Mouse (Mus musculus) kidney, adult 11 months (tissue): ENCODE data around the gene Rapgef4.
A peak's percentile ranks its signal among the peaks of the same experiment; 100 is the strongest.

ENCODE experiments used
- DNase-seq: peaks from one replicate; pipeline ENCODE4 v3.0.0; 2022

Gene Rapgef4

DNA sequence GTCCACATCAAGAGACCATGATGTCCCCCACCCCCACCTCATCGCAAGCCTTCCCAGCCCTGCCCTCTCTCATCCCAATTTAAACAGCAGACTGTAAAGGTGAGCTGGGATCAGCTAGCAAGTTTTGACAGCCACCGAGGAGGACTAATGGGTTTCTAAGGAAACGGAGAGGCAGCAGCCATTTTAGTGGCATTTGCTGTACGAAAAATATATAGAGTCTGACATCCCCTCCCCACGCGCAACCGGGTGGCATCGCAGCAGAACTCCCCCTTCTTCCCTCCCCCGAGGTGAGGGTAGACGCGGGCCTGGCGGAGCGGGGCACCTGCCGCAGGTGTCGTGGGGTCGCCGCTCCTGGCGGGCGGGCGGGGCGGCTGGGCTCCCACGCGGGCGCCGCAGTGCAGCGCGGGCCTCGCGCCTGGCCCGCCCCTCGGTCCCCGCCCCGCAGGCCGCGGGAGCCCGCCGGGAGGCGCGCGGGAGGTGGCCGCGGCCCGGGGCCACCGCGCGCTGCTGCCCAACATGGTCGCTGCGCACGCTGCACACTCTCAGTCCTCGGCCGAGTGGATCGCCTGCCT lies at the start of gene Rapgef4:
Gene Rapgef4, plus strand, starts transcription at position 470 of the 572 bp plus-strand sequence.
- no peak for DNase-seq

- DNase-seq: no peak
These were observed 47.0 kb upstream of the Rapgef4 start for GRCm38 (mm10) chr2:71934046-71934445.

DNA sequence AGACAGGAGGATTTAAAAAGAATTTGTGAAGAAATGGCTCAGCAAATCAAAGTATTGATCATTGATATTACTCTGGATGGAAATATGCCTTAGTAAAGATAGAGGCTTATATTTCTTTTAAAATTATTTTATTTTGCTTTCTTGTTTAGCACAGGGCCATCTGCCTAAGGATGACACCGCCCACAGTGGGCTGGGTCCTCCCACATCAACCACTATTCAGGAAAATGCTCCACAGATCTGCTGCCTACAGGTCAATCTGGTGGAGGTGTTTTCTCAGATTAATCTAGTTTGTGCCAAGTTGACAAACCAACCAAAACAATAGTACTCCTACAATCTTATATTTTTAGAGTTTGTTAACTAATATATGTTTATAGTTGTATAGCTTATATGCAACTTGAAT lies 44.3 kb upstream of the Rapgef4 start:
- no peak for DNase-seq

DNA sequence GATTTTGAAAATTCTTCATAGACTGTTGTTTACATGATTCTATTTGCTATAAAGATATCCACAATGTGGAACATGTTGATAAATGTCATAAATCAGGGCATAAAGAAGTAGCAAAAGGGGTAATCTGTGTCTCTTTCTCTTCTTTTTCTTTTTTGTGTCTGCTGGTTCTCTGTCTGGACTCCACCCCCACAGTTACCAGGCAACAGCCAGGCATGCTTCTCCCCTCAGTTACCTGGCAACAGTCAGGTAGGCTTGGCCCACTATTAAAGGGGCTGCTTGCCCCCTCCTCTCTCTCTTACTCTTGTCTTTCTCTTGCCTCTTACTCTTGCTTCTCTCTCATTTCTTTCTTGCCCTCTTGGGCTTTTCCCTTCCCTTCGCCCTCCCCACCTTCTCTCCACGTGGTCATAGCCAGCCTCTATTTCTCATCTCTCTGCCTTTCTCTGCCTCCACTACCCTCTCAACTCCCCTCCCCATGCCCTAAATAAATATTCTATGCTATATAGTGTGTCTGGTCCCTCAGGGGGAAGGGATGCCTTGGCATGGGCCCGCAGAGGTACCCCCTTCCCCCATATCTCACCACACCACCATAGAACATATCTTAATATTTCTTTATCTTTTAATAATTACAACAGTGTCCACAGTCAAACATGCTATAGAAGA lies 43.3 kb upstream of the Rapgef4 start:
- no peak for DNase-seq

DNA sequence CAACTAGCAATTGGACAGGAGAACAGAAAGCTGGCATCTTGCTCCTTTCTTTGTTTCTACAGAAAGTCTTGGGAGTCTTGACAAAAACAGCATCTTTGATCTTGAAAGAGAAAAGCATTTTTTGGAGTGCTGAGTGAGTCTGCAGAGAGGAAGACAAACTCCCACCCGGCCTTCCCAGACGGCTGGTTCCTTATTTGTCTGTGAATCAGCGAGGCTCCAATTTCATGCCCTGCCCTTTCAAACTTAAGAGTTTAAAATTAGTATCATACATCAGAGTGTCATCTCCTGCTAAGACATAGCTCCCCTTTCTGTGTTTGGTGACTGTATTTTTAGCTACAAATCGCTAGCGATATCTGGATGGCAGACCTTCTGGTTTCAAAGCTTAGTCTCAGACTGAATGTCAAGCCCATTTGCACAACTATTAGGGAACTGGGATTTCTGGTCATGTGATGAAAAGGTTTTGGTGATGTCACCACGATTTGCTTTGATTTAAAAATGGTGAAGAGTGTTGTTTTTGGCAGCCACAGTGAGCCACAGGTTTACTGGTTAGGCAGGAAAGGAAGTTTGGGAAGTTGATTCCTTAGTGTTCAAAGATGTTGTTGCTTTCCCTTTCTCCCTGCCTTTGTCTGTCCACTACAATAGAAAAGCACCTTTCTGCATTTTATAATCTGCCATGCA lies 42.2 kb upstream of the Rapgef4 start:
- DNase-seq: no peak

- no peak for DNase-seq
These were observed 39.9 kb upstream of the Rapgef4 start for GRCm38 (mm10) chr2:71941005-71941720.

- no peak for DNase-seq
These were observed 39.3 kb upstream of the Rapgef4 start for GRCm38 (mm10) chr2:71941721-71942087.

- no peak for DNase-seq
These were observed 29.8 kb upstream of the Rapgef4 start for GRCm38 (mm10) chr2:71951212-71951611.

- DNase-seq: peak; percentile 15
These were observed 25.4 kb upstream of the Rapgef4 start for GRCm38 (mm10) chr2:71955637-71956036.

DNA sequence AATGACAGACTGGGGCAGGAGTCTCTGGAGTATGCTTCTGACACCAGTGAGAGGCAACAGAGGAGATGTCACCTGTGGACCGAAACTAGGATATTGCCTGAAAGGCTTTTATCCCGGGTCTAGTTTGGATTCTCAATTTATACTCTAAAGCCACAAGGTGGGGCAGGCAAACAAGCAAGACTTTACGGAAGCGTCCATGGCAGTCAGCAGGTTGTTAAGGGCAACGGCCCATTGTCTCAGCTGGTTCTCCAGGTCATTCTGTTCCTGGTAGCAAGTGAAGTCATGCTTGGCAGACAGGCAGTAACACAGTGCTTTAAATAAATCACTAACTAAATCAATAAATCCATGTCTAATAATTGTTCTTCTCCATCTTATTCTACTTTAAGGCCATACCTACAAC lies 24.6 kb upstream of the Rapgef4 start:
- peak; percentile 9 for DNase-seq

DNA sequence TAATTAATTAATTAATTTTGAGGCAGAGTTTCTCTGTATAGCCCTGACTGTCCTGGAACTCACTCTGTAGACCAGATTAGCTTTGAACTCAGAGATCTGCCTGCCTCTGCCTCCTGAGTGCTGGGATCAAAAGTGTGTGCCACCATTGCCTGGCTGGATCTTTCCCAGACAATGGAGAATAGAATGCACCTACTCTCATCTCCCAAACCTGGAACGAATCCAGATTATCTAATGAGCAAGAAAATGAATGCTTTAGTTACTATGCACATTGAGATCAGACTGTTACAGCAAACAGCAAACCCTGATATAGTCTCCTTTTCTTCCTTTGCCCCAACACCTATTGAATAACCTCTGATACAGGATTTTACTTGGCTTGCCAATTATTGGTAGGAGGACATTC lies 23.1 kb upstream of the Rapgef4 start:
- DNase-seq: no peak

DNA sequence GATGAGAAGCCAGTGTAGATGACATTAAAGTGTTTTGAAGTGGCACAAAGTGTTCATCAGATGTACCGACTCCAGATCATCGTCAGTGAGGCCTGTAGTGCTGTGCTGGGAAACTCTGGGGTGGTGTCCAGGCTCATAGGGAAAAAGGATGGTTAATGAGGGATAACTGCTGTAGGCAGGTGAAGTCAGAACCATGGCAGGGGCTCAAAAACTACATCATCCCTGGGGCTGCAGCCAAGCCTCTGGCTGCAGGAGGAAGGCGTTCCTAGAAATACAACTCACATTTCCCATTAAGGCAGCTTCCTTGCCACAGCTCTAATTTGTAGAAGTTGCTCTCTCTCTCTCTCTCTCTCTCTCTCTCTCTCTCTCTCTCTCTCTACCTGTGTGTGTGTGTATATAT lies 22.6 kb upstream of the Rapgef4 start:
- no peak for DNase-seq

DNA sequence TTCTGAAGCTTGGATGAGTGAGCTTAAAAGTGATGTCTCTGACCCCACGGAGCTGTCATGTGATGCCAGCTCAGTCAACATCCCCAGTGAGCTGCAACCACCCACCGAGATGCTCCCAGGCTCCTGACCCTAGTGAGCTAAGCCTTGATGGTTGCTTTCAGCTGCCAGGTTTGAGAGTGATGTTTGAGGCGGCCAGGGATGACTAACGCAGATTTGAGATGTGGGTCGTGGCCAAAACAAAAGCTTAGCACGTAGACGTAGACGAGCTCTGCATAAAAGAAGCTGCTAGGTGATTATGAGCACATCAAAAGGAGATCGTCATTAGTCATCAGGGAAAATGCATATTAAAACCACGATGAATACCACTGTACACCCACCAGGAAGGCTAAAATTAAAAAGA lies 16.8 kb upstream of the Rapgef4 start:
- DNase-seq: no peak

DNA sequence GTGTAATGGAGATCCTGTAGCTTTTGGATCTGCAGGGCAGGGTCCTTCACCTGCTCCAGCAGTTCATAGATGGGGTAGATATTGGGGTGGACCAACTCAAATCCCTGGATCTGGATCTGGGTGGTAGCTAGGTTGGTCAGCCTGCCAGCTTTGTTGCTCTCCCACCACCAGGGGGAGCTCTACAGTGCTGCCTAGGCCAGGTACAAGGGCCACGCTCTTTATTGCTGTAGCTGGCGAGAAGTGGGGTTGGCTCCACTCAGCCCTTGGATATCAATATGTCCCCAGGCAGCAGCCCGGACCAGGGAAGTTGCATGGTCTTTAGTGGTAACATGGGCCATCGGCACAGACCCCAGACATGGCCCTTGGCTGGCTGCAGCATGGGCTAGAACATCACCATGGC lies 15.6 kb upstream of the Rapgef4 start:
- DNase-seq: no peak

GRCm38 (mm10) chr2:71966737-71967136 lies 14.3 kb upstream of the Rapgef4 start:
- DNase-seq: no peak

DNA sequence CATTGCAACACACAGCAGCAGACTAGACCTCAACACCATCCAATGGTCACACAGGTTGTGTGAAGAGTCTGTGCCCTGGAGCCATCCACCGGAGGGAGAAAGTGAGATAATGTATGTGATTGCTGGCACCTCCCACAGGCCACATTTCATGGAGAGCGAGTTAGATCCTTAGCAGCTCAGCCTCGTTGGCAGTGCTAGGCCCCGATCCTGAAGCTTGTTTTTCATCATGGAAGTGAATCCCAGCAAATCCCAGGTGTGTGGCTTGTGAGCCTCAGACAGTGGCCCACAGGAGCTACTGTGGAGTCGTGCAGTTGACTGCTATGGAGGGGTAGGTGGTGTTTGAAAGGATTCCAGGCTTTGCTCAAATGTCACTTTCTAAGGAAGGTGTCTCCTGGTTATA lies 13.2 kb upstream of the Rapgef4 start:
- DNase-seq: no peak

DNA sequence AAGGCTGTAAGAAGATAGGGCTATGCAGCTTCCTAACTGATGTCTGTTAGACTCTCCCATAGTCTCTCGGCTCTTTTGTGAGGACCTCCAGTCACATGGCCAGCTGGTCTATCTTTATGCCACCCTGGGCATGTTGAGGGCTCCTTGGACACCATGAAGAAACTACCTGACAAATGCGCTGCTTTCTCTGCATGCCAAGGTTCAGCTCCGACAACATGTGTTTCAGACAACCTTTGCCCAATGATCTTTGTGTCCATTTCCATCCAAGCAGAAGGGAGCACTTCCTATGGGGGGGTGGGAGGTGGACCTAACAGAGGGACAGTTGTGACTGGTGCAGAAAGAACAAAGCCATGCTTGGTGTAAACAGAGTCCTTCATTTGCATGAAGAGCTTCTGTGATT lies 7.4 kb upstream of the Rapgef4 start:
- DNase-seq: no peak

DNA sequence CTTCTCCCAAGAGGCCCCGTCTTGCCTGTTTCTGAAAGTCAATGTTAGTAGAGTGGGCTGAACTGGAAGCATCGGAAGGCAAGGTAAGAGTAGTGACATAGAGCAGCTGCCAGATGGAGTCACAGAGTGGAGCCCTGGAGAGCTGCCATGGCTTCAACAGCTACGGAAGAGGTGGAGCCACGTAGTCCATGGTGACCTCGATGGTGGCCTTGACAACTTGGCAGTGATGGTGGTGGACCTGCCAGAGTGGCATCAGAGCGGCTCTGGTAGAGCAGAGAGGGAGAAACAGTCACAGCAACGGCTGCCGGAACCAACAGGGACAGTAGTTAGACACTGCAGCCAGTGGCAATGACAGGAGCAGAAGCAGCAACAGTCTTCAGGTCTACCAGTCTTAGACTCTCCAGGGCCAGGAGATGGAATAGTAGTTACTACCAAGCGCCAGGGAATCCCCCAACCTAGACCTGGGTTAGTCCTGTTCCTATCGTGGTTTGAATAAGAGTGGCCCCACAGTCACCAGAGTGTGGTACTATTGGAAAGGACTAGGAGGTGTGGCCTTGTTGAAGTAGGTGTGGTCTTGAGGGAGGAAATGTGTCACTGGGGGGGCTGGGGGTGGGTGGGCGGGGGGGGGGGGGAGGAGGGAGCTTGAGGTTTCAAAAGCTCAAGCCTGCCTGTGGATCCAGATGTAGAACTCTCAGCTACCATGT lies 6.7 kb upstream of the Rapgef4 start:
- no peak for DNase-seq

- no peak for DNase-seq
These were observed 1.1 kb upstream of the Rapgef4 start for GRCm38 (mm10) chr2:71979981-71980380.

DNA sequence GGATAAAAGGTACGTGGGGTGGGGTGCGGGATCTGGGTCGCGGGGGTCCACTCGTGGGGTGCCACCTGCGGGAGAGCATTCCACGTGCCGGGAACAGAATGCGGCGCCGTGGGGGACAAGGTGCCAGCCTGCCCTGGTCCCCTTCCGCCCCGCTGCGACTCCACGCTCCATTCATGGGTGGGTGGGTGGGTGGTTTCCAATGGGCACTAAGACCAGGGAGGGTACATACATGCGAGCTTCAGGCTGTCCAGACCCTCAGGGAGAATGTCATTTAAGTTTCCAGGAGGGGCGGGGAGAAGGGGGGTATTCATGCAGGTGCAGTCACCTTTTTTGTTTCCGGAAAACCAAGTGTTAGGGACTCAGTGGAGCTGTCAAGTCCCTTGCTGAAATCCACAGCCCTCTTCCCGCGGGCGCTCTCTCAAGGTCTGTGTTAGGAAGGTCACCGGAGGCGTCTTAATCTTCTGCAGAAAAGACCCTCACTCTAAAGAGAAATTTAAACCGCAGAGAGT lies 357 bp downstream of the Rapgef4 start:
- DNase-seq: no peak

DNA sequence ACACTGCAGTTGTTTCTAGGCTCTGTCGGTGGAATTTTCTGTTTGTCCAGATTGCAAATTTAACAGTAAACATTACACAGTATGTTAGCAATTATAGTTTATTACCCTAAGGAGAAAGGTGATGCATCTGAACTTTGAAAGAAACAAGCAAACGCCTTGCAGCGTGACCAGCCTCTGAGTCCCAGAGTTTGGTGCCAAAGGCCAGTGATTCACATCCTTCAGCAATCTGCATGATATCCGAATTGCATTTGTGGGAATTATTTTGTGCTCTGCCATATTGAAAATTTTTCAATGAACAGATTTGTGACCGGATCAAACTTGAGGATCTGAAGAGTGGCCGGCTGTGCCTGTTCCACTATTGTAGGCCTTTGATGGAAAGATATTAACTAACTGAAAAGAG lies 856 bp downstream of the Rapgef4 start:
- DNase-seq: no peak

GRCm38 (mm10) chr2:71982868-71983597 lies 2.0 kb downstream of the Rapgef4 start:
- DNase-seq: no peak
